Mouse (Mus musculus): Measurements from ENCODE around the gene Naip2.
"Not testable (repeated sequence)": the region's sequence is repeated elsewhere in the genome, so short reads cannot be mapped to it uniquely, and the experiment has no call there.

DNA sequence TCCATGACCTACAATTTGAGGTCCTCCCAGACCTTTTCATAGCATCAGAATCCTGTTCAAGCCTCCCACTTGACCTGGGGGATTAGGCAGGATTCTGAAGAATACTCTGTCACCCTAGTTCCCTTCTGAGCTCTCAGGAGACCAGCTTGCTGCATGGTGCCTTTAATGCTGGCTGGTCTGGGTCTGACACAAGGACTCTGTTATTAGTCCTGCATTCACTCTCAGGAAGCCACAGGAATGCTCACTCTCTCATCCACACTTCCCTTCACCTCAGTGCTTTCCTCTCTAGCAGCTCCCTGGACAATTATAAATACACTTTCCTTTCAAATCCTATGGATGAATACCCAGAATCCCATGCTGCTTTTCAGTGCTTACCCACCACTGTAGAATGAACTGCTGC is 39.4 kb downstream of the Naip2 start:
- TF ChIP-seq EP300 (IDR thresholded peaks at IDR 0.05; ENCODE audit: insufficient read depth, low read depth, low read length); POLR2A (IDR thresholded peaks at IDR 0.05; ENCODE audit: insufficient read depth, low read length); CTCF (IDR thresholded peaks at IDR 0.05; ENCODE audit: low read depth, low read length): not testable (repeated sequence)
